Mouse (Mus musculus) gonadal fat pad, adult 2 months (tissue): ENCODE measurements at regions not wholly inside any gene's neighbourhood (a gene's known extent, or its start where the extent isn't known, plus 50 kb on each side); places are given as distances from the start of the nearest gene placed in this dataset.

Source experiments
- DNase-seq: peaks from one replicate; pipeline ENCODE4 v3.0.0-alpha.2; 2012; ENCODE audit warnings: low read depth

DNA sequence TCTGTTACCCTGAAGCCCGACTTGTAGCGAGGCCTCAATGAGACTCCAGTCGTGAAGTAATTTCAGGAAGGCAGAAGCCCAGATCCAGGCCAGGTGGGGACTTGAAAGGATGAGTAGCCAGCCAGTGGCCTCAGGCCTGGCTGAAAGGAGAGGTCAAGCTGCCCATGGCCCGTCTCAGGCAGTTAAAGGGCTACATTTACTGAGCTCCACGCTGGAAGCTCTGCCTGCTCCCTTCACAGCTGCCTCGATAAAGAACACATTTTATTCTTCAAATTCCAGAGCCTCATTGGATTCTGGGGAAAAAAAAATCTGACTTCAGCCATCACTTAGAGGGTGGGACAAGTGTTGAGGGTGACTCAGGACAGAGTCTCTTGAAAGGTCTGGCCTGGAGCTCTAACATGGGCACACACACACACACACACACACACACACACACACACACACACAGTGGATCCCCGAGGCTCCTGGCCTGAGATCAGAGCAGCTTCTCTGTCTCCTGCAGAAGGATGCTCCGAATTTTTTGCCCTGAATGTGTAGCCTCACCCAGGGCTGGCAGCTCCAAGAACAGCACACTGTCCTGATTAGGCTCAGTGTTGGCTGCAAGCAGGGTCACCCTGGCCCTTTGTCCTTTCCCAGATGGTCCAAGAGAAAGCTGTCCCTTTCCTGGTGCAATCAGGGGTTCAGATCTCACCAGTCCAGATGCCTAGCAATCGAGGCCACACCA, 53.0 kb downstream of the Gadd45g start:
- no peak for DNase-seq

DNA sequence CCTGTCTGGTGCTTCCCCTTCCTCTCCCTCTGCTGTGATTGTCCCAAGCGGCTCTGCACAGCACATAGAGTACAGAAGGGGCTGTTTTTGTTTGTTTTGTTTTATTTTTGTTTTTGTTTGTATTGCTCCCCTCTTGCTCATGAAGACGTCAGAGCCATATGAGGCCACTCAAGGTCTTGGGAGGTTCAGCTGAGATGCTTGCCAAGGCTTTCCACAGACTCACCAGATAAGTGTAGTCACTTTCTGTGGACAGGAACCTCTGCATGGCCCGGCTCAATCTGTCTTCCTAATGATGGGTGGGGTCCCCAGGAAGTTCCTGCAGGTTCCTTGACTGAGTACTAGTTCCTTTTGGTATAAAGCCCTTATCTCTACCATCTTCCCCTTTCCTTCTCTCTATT, 53.6 kb downstream of the Gadd45g start:
- DNase-seq = no peak

DNA sequence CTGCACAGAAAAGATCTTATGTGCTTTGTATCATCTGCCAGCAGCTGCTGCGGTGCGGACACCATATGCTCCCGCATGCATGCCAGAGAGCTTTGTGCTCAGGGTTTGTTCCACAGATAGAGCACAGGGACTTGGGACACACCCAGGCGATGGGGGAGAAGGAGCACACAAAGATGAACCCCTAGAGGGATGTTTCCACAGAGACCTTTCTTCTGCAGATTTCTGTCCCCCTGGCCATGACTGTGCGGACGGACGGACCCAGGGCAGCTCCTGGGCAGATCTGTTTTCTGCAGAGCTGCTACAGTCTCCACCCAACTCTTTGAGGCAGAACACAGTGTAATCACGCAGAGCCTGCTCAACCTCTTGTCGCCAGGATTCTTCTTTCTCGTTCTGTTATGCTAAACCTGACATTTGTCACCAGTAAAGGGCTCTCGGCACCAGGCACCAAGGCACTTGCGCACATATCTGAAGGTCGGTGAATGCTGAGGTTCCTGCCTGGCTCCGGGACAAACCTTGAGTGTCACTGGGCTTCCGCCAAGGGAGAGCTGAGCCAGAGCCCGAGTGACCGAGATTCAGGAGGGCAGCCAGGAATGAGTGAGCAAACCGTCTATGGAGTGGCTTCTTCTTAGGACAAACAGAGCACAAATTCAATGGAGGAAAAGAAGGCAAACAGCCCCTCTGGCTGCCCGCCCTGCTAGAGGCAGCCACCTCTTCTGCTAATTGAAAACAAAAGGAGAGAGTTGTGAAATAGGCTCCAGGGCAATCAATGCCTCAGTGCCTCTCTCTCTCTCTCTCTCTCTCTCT, 56.2 kb downstream of the Gadd45g start:
- DNase-seq = no peak

DNA sequence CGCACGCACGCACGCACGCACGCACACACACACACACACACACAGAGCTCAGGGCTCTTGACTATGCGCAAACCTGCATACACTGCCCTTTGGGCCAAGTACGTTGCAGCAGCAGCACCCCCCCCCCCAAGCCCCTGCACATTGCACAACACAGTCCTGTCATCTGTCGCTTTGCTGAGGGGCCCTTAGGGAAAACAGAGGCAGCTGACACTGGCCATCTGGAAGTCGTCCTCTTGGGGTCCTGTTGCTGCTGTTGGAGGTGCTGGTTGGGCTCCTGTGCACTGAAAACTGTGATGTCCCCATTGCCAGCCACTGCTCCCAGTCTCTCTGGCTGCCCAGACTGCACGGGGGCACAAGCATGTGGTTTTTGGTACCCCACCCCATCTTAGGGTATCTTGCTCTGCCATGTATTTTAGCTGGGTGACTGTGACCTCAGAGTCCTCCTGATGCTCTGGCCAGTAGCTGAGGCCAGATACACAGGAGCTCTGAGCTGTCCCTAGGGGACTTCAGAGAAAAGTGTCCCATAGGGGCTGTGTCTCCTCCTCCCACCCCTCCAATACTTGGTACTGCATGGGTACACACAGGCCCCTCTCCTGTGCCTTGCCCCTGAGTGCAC, 57.0 kb downstream of the Gadd45g start:
- no peak for DNase-seq

DNA sequence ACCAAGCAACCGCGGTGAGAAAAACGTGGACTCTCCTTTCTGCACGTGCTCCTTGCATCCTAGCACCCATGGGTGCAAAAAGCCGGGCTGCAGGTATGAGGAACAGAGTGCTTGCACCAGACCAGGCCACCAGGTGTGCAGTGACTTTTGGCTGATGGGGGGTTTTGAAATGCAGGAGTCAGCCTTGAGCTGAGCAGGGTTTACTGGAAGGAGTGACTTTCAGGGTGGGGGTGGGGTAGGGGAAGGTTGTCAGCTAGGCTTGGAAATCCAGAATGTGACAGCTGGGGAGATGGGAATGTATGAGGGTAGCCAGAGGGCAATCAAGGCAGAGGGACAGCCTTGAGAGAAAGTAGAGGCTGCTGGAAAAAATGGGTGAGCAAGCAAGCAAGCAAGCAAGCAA, 58.8 kb downstream of the Gadd45g start:
- no peak for DNase-seq

DNA sequence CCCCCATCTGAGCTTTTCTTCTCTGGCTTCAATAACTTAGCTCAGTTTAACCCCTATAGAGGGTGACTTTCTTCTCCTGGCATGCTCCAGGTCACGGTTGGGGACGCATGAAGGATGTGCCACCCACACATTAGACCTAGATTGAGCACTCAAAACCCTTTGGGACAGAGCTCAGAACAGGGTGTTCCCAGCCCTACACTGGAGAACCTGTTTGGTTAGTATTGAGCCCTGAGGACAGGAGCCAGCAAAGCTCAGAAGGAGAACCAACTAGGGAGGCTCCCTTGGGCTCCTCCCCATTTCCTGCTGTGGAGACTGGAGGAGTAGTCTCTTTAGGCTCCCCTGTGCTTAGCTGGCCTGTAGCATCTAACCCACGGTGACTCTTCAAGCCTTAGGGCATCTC, 59.6 kb downstream of the Gadd45g start:
- DNase-seq = peak; percentile 98

DNA sequence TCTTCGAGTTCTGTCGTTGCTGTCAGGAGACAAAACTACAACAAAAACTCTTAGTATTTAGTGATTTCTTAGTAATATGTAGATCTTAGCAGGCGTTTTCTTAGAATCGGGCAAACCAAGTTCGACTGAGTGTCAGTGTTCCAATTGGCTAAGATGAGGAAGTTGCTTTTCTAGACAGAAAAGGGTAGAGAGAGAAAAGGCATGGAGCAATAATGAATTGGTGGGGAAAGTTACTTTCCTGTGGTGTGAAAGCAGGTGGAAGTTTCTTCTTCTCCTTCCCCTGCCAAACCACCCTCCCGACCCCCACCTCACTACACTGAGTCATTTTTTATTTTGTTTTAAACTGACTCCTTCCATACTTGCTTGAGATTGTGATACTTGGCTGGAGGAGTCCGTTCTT, 62.0 kb downstream of the Gadd45g start:
- no peak for DNase-seq

DNA sequence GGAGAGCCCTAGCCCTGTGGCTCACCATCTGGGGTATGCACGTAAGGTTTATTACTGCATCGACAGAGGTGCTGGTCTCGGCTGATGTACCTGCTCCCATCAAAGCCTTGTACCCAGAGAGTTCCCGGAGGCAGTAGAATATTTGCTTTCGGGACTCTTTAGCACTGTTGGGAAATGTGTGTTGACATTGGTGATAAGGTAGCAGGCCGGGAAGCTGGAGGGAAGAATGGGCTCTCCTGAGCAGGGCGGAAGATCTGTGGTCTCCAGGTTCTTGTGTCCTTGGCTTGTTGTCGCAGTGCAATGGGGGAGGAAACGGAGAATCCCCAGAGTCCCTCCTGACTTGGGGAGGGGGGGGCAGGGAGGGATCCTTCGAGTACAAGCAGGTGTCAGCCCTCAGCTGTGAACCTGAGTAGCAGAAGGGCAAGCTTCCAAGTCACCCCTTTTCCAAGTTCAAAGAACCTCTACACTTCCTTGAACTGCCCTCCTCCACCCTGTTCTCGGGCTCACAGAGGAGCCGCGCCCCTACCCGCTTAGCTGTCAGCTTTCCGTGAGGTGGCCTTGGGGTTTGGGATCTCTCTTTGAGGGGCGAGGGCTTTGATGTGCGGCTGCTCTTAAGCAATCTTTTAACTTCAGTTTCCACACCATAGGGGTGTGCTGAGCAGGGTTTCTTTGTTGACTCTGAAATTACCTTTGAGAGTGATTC, 65.0 kb downstream of the Gadd45g start:
- no peak for DNase-seq

DNA sequence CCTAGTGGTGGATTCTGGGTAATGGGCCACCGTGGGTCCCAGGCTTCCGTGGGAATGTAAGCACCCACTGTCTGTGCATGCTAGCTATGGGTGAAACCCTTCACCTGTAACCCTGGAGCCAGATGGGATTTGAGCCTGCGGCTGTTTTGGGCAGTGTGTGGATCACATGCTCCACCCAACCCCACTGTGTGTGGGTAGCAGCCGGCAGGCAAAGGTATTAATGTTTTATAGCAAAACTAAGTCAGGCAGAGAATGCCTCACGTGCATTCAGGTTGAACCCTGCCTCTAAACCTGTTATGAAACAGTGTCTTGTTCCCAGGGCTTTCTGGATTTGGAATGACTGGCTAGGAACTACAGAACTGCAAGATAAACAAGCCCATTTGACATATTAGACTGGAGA, 66.0 kb downstream of the Gadd45g start:
- no peak for DNase-seq

DNA sequence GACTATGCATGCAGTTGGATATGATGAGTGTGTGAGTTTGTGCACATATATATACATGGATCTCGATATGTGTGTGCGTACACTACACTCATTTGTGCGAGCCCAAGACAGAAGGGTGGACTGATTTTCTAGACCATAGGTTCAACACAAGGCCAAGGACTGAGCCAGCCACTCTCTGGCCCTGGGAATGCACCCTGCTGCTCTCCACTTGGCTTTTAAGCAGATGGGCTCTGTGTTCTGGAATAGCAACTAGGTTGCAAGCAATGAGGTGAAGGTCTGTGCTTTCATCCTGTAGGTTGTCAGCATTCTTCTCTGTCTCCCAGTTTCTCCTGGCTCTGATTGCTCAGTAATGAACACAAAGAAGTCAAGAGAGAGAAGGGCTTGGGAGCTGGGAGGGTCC, 66.5 kb downstream of the Gadd45g start:
- DNase-seq = no peak

DNA sequence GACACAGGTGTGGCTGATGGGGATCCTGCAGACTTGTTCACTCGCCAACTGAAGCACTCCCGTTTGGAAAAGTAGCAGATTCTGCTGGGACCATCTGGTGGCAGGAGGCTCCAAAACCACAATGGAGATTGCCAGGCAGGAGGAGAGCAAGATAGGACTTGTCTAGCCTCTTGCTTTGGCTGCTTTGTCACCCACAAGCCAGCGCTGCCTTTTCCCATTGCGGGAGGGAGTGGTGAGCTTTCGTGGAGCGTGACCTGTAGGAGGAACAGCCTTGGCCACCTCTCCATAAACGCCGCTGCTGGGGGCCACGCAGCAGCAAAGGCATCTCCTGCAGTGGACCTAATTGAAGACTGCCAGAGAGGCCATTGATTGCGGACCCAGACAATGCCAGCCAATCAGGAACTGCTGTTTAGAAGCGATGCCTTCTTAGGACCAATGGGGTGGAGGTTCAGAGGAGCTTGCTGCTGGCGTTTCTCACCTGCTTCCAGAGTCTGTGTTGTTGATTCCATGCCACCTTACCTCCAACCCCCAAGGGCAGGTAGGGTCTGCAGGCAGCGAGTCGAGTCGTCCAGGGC, 70.3 kb downstream of the Gadd45g start:
- DNase-seq = no peak

DNA sequence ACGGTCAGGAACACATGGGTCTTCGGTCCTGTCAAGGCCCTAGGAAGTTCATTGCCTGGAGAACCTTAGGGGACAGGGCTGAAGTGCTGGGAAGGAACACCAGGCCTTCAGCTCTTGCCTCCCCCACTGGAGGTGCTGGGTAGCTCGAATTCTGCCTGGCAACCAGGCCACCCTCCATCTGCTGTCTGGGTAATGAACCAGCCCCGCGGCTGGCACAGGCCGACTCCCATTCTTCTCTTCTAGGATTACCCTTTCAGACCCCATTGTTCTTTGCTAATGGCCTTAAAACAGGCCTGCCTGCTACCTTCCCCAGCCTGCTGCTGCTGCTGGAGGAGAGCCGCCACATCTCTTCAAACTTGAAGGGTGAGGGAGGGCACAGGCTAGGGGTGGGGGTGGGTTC, 71.2 kb downstream of the Gadd45g start:
- no peak for DNase-seq

DNA sequence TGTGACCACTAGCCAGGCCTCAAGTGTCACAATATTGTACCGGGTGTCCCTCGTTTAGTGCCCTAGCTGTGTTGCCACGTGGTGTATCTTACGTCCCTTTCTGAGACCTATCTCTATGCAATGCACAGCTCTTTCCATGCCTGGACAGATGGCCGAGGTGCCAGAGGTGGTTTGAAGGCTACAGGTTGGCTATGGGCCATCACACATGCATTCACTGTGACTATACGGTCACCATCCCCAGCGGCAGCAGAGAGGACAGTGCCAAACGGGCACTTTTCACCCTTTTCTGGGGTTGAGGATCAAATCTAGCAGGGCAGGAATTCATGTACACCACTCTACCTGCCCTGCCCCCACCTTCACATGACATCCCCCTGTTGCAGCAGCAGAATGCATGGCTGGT, 71.6 kb downstream of the Gadd45g start:
- no peak for DNase-seq

DNA sequence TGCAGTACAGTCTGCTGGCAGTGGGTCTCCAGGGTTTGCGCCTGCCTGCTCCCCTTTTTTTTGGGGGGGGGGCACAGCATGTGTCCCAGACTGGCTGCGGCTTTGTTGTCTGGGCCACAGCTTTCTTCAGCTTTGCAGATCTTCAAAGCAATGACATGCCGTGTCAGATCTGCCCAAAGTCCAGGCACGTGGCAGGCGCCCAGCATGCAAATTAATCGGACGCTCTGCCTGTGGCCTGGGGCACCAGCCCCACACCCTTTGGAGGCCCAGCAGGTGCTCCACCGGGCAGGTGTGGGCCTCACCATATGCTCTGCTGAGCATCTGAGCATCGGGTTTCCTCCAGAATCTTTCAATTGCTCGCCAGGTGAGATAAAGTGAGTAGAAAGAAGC, 72.3 kb downstream of the Gadd45g start:
- DNase-seq = no peak

DNA sequence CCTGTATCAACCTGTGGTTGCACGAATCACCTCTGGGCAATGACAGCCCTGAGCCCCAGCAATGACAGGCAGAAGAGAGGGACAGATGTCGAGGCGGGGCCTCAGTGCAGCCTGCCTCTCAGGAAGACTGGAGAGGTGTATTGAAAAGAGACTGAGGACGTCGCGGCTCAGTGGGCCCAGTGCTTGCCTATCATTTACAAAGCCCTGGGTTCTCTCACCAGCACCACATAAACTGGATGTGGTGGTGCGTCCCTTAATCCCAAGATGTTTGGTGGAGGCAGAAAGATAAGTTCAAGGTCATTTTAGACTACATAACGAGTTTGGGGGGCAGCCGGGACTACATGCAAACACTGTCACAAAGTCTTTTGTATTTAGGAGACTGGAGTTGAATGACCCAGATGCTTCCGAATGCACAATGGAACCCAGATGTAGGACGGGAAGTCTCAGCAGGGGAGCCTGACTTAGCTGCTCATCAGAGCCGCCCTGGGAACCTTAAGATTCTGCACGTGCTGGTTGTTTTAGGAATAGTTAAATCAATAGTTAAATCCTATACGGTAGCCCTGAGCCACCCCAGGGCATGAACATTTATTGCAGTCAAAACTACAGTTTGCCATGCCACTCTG, 72.8 kb downstream of the Gadd45g start:
- DNase-seq = no peak

DNA sequence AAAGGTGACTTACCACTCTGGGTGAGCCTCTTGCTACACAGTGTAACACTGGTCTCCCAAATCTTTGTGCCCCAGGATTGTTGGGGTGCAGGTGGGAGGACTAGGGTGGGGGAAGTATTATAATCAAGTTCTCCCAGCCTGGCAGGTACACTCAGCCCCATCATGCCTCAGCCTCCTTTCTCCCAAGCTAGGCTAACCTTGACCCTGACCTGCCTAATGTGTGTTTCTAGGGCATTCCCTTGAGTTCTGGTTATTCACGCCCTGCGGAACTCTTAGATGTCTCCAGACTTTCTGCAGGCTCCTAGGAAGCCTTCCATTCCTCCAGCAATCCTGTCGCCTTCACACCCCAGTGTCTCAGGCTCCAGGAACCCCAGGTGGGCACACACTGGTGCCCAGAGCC, 73.5 kb downstream of the Gadd45g start:
- DNase-seq = no peak

DNA sequence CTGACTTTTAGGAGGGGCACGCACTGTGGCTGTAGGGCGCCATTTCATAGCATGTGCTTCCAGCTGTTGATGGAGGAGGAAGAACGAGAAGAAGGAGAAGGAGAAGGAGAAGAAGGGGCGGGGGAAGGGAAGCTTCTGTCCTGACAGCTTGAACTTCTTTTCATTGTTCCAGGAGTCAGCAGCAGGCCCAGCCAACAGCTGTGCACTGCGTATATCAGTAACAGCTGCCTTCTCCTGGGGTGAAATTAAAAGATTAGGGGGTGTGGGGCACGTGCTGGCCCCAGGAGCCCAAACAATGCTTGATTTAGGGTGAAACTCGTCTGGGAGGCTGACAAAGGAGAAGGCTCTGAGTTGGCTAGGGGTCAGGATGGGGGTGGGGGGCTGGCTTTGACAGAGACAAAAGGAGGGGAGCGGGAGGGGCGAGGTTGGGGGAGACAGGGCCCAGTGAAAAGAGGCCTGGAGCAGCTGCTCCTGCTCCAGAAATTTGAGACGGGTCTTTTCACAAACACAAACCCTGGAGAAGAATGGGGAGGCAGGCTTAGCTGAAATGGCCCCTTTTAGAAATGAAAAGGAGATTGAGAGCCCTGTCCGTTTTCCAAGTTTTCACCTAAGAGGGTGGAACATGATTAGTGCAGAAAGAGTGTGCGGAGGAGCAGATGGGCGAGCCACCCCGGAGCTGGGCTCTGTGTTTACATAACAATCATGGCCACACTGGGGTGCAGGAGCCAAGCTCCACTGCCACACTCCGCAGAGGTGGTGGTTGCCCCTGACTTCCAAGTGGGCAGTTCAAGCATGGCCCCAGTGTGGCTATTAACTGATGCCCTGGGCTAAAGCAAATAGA, 74.3 kb downstream of the Gadd45g start:
- no peak for DNase-seq

DNA sequence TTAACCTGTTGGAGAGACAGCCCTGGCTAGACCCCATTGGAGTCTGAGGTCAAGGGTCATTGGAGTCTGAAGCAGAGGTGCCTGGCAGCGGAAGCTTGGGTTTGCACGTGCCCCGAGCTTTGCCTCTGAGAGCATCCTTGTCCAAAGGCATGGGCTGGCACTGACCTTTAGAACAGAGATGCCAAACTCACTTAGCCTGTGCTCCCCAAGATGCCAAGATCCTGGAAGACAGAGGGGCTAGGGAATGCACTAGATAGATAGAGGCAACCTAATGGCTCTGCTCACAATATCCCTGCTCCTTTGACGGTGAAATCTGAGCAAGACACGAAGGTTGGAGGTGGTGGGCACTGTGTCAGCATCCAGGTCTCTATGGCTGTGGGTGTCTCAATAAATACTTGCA, 75.1 kb downstream of the Gadd45g start:
- DNase-seq = no peak

DNA sequence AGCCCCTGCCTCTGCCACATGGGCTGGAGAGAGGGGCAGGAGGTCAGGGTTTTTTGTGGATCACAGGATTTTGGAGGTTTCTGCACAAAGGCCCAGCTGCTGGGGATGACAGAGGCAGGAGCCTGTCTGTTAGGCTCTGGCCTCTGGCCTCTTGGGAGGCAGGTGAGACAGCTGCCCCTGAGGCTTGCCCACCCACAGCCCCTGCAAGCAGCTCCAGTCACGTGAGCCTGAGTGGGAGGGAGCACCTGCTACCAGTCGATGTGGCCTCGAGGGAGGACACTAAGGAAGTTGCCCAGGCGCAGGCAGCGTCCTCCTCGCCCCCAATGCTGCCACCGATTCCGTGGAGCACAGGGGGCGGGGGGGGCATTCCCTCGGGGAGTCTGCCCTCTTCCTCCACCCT, 80.3 kb downstream of the Gadd45g start:
- no peak for DNase-seq

DNA sequence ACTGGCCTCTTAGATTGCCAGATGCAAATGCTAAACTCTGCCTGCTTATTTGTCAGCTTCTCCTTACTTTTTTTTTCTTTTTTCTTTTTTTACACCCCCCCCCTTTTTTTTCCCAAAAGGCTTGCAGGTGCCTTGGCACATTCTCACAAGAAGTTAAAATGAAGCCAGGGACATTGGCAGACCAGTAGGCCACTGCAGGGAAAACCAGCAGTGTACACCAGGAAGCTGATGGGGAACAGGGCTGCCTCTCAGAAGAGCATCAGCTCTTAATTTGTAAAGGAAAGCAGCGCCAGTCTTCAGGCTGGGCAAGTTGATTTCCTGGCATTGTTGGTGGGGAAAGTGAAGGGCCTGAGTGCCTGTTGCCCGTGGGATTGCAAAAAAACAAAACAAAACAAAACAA, 83.3 kb downstream of the Gadd45g start:
- DNase-seq = no peak

DNA sequence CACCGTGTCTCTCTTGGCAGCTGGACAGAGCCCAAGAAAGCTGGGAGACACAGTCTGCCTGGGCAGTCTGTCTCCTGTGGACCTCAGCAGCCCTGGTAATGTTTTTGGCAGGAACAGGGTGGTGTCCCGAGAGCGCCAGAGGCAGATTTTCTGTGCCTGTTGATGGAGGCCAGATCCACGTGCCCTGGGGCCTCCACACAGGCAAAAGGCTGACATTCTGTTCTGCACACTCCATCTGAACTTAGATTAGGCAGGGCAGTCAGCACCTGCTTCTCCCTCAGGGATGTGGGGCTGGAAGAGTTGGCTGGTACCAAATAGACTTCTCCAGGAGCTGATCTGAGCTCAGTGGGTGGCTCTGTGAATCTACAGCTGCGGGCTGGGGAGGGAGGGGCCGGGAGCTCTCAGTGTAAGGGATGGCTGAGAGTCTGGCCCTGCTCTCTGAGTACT, 83.8 kb downstream of the Gadd45g start:
- no peak for DNase-seq
